Mouse (Mus musculus): Measurements from ENCODE around the gene C2cd3. TPM values are rescaled to one million over a fixed set of nuclear protein-coding genes. Genes with fewer than 3 reads are reported as not detected.

C2cd3 gene
- polyA plus RNA-seq, 1 experiment from 2014 or later: 21.2 TPM

DNA sequence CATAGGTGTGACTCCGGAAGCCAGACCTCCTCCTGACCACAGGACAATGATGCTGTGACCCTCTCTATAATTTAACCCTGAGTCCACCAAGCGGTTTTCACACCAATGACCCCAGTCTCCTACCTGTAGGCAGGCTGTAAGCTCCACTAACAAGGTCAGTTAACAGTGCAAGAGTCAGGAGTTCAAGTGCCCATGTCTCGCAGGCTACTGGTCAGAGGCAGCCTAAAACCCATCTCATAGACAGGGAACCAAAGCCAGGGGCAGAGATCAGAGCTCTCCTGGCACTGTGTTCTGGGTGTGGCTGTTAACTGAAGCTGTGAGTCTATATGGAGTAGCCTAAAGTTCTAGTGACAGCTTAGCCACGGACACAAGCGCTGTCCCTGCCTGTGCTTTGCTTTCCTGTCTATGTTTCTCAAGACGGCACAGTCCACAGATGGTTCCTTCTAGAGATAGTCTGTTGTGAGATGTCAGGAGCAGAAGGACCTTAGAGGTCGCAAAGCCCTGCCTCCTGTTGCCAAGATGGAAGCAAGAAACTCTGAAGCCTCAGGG is 130.4 kb downstream of the C2cd3 start:
- WGBS: 85% methylated on average over 7 of the region's 7 CpGs
- no peak overlapping the region for H3K4me3 ChIP-seq
- no peak overlapping the region for H3K9ac ChIP-seq
- H3K27ac ChIP-seq (replicated peaks): no peak overlapping the region
- H3K36me3 ChIP-seq: 0 out of 2 replicates have a peak, but pooled peaks cover 6% of the 10 kb centered on the region
- H3K4me1 ChIP-seq (replicated peaks): no peaks in the 10 kb centered on the region
- no peak for ATAC-seq (ENCODE audit: low read depth)
- H3K4me2 ChIP-seq: no peak overlapping the region
- no peaks in the 10 kb centered on the region for H3K27me3 ChIP-seq
- no peaks in the 10 kb centered on the region for H3K9me3 ChIP-seq

- WGBS: 91% methylated on average over 5 of the region's 5 CpGs
- H3K27me3 ChIP-seq: no peaks in the 10 kb centered on the region
- H3K9ac ChIP-seq: no peak overlapping the region
- 0 out of 2 replicates have a peak, but pooled peaks cover 6% of the 10 kb centered on the region for H3K36me3 ChIP-seq
- H3K4me1 ChIP-seq (replicated peaks): peaks cover 2% of the 10 kb centered on the region; the same call in 1 of the 2 replicates
- H3K9me3 ChIP-seq: no peaks in the 10 kb centered on the region
- no peak for ATAC-seq (ENCODE audit: low read depth)
- H3K4me3 ChIP-seq: no peak overlapping the region
- H3K4me2 ChIP-seq: no peak overlapping the region
- no peak overlapping the region for H3K27ac ChIP-seq (replicated peaks)
Measured at GRCm38 (mm10) chr7:100503076-100503475, 131.0 kb downstream of the C2cd3 start.

GRCm38 (mm10) chr7:100504740-100505487 is 132.9 kb downstream of the C2cd3 start:
- no peak for ATAC-seq (ENCODE audit: low read depth)
- no peak overlapping the region for H3K27ac ChIP-seq (replicated peaks)
- H3K9me3 ChIP-seq: no peaks in the 10 kb centered on the region
- 88% methylated on average over 13 of the region's 13 CpGs for WGBS
- no peak overlapping the region for H3K4me3 ChIP-seq
- H3K4me2 ChIP-seq: no peak overlapping the region
- H3K9ac ChIP-seq: no peak overlapping the region
- H3K36me3 ChIP-seq: no peaks in the 10 kb centered on the region
- H3K27me3 ChIP-seq: no peaks in the 10 kb centered on the region
- H3K4me1 ChIP-seq (replicated peaks): peaks cover 8% of the 10 kb centered on the region; the same call in 1 of the 2 replicates

DNA sequence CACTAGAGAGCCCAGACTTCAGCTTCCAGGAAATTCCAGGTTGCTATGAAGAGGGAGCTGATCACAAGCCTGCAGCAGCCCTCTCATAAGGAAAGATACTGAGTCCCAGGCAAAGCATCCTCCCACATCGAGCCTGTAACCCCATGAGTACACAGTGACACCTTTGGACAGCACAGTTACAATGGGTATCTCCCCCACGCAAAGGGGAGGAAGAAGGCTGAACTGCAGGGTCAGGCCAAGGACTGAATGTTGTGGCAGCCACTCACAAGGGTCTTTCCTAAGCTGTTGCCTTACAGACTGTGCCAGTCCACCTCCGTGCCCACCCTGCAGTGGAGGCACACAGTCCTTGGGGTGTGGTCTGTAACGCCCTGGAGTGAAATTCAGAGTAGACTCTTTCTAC is 134.5 kb downstream of the C2cd3 start:
- no peak overlapping the region for H3K4me3 ChIP-seq
- peaks cover 8% of the 10 kb centered on the region; the same call in 1 of the 2 replicates for H3K4me1 ChIP-seq (replicated peaks)
- H3K27ac ChIP-seq (replicated peaks): no peak overlapping the region
- no peak overlapping the region for H3K9ac ChIP-seq
- H3K9me3 ChIP-seq: no peaks in the 10 kb centered on the region
- H3K36me3 ChIP-seq: no peaks in the 10 kb centered on the region
- 77% methylated on average over 4 of the region's 4 CpGs for WGBS
- no peak overlapping the region for H3K4me2 ChIP-seq
- ATAC-seq (ENCODE audit: low read depth): no peak
- no peaks in the 10 kb centered on the region for H3K27me3 ChIP-seq

DNA sequence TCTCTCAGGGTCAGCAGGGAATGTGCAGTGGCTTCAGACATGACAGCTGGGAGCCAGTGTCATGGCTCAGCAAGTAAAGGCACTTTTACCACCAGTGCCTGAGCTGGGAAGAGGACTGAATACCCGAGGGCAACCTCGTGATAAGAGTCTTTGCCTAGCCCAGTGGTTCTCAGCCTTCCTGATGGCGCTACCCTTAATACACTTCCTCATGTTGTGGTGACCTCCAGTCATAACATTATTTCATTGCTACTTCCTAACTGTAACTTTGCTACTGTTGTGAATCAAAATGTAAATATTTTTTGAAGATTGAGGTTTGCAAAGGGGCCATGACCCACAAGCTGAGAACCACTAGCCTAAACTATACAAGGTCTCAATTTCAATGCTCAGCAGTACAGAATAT is 136.6 kb downstream of the C2cd3 start:
- Histone ChIP-seq H3K4me1 (replicated peaks) (peaks cover 8% of the 10 kb centered on the region; the same call in 1 of the 2 replicates), H3K27me3 (no peaks in the 10 kb centered on the region), H3K4me3 (no peak overlapping the region), H3K4me2 (no peak overlapping the region), H3K9me3 (no peaks in the 10 kb centered on the region), H3K36me3 (no peaks in the 10 kb centered on the region), H3K27ac (replicated peaks) (no peak overlapping the region), H3K9ac (no peak overlapping the region)
- ATAC-seq (ENCODE audit: low read depth): no peak
- 43% methylated on average over 3 of the region's 3 CpGs for WGBS

- H3K4me3 ChIP-seq: no peak overlapping the region
- ATAC-seq (ENCODE audit: low read depth): no peak
- 82% methylated on average over 8 of the region's 8 CpGs for WGBS
- H3K9ac ChIP-seq: no peak overlapping the region
- H3K4me1 ChIP-seq (replicated peaks): peaks cover 14% of the 10 kb centered on the region; the same call in 1 of the 2 replicates
- no peaks in the 10 kb centered on the region for H3K9me3 ChIP-seq
- H3K36me3 ChIP-seq: no peaks in the 10 kb centered on the region
- no peak overlapping the region for H3K4me2 ChIP-seq
- H3K27me3 ChIP-seq: no peaks in the 10 kb centered on the region
- H3K27ac ChIP-seq (replicated peaks): no peak overlapping the region
Measured at GRCm38 (mm10) chr7:100511602-100512001, 139.6 kb downstream of the C2cd3 start.

DNA sequence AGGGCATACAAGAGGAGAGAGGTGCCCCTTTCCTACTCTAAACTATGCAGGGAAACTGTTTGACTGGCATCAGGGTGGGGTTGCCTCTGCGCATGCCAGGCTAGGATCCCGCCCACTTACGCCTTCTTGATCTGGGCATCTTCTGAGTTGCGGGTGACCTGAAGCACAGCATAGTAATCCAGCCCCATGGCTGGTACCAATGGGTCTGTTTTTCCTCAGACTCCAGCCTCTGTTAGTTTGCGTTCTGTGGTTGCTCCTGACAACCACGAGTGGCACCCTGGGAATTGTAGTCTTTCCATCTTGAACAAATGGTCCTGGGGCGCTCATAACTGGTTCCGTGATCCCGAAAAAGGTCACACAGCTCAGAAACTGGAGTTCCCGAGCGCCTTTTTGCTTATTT is 142.5 kb downstream of the C2cd3 start, which contains the start of gene Dnajb13:
TSS of gene Dnajb13 (minus strand) at position 388 of the 400 bp plus-strand sequence.
- Histone ChIP-seq H3K4me1 (replicated peaks) (0 out of 2 replicates have a peak, but pooled peaks cover 6% of the 10 kb centered on the region), H3K4me3 (no peak within 1 kb of the TSS), H3K4me2 (0 out of 2 replicates have a peak within 1 kb of the TSS, but pooled peaks have one; percentile 30), H3K27me3 (no peaks in the 10 kb centered on the region), H3K27ac (replicated peaks) (no peak within 1 kb of the TSS), H3K36me3 (no peaks in the 10 kb centered on the region), H3K9me3 (no peaks in the 10 kb centered on the region), H3K9ac (no peak within 1 kb of the TSS)
- ATAC-seq (ENCODE audit: low read depth): peak; percentile 72; the same call in 1 of the 2 replicates
- 40% methylated on average over 11 of the region's 11 CpGs for WGBS

Other genes with a start within 250 kb of the C2cd3 start
- gene Lipt2, start 213.0 kb upstream of the C2cd3 start, polyA plus RNA-seq (2015; fragmentation: Nextera tagmentation; extraction: Ambion mirVana): 16.9 and 19.5 TPM in 2 replicates
- gene Kcne3, start 195.7 kb upstream of the C2cd3 start, polyA plus RNA-seq (2015; fragmentation: Nextera tagmentation; extraction: Ambion mirVana): 0.39 and 1.7 TPM in 2 replicates
- gene Pgm2l1, start 144.8 kb upstream of the C2cd3 start, polyA plus RNA-seq (2015; fragmentation: Nextera tagmentation; extraction: Ambion mirVana): 19.7 and 20.5 TPM in 2 replicates
- gene P4ha3, start 86.7 kb upstream of the C2cd3 start, polyA plus RNA-seq (2015; fragmentation: Nextera tagmentation; extraction: Ambion mirVana): 10.4 and 11.4 TPM in 2 replicates
- gene Ppme1, start 74 bp downstream of the C2cd3 start, polyA plus RNA-seq (2015; fragmentation: Nextera tagmentation; extraction: Ambion mirVana): 140 and 142 TPM in 2 replicates
- not detected in 2 replicates for gene Ucp3, start 100.8 kb downstream of the C2cd3 start, polyA plus RNA-seq (2015; fragmentation: Nextera tagmentation; extraction: Ambion mirVana)
- 71.0 and 76.4 TPM in 2 replicates for gene Ucp2, start 121.1 kb downstream of the C2cd3 start, polyA plus RNA-seq (2015; fragmentation: Nextera tagmentation; extraction: Ambion mirVana)
- 2.5 and 2.6 TPM in 2 replicates for gene Dnajb13, start 142.7 kb downstream of the C2cd3 start, polyA plus RNA-seq (2015; fragmentation: Nextera tagmentation; extraction: Ambion mirVana)
- 17.7 and 18.4 TPM in 2 replicates for gene Coa4, start 164.8 kb downstream of the C2cd3 start, polyA plus RNA-seq (2015; fragmentation: Nextera tagmentation; extraction: Ambion mirVana)
- 245 and 256 TPM in 2 replicates for gene Rab6a, start 235.2 kb downstream of the C2cd3 start, polyA plus RNA-seq (2015; fragmentation: Nextera tagmentation; extraction: Ambion mirVana)
- gene Mrpl48, start 236.1 kb downstream of the C2cd3 start, polyA plus RNA-seq (2015; fragmentation: Nextera tagmentation; extraction: Ambion mirVana): 79.0 and 85.6 TPM in 2 replicates